Mouse (Mus musculus) 3134 (cell line): Measurements from ENCODE around the gene Hmga1.

Experiments used
- DNase-seq: peaks from one replicate; pipeline ENCODE4 v3.0.0-alpha.2; 2011; ENCODE audit warnings: low spot score; ENCODE audit not compliant: insufficient read length; ENCODE audit errors: extremely low read depth

Hmga1 gene

DNA sequence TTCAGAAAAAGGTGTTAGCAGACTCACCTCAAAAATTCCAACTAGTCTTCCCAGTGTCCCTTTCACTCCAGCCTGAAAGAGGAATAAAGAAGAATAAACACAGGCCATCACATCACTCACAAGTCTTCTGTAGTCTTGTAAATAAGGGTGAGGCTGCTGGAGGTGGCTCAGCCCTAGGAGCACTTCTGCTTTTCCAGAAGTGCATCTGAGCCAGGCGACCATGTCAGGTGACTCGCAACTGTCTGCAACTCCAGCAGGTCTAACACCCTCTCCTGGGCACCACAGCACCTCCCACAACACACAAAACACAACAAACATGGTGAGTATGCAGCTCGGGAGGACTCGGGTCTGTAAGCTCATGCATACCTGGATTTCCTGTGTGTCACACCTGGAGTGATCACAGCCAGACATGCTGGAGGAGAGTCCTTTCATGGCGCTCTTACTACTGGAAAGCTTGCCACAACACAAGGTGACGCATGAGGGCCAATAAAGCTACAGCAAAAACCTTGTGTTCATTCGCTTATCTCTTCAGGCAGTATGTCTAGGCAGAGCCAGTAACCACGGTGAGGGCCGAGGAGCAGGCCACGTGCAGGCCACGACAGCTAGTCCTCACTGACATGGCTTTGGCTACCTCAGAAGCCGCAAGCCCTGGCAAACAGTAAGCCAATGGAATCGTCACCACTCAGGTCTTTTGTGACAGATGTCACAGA, 27.0 kb downstream of the Hmga1 start:
- DNase-seq: no peak

DNA sequence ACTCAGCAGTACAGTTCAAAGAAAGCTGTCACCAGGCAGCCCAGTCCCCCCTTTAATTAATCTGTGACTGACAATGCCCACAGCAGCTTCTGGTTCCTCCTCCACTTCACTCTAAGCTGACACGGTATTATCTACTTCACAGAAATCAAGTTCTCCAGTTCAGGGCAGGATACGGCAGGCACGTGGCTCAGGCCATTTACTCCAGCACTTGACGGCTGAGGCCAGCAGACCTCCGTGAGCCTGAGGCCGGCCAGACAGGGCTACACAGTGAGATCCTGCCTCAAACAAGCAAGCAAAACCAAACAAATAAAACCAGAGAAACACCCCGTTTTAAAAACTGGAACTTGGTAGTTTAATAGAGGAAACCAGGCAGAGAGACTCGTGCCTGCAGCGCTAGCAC, 30.4 kb downstream of the Hmga1 start:
- DNase-seq: no peak

DNA sequence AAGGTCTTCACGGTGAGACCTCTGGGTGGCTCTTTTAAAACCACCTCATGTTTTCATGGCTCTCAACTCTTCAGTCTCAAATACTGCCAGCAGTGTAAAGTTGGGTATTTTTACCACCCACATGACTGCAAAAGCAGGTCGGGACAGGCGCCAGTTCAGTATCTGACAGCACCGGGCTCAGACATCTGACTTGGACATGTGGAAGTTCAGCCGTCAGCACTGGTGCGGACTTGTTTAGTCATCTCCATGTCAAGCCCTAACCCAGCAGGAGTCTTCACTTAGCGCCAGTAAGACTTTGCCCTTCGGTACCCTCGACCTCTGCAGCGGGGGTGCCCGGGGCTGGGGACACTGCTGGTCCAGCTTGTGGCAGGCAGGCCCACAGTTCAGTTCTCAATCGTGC, 31.0 kb downstream of the Hmga1 start:
- DNase-seq: no peak

DNA sequence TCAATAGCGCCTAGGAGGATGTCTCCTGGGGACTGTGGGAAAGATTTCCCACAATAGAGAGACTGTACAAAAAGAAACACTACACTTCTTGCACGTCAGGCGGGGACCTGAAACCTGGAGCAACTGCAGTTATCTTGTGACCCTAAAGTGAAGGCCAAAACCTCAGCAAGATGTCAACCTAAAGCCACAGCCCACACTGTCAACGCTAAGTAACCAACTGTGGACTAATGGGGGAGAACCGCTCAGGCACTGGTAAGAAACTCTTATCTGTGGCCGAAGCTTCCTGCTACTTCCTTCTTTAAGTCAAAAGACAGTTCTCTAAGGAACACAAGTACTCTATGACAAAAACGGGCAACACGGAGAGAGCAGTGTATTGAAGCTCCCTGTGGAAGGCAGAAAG, 31.9 kb downstream of the Hmga1 start:
- DNase-seq: no peak

DNA sequence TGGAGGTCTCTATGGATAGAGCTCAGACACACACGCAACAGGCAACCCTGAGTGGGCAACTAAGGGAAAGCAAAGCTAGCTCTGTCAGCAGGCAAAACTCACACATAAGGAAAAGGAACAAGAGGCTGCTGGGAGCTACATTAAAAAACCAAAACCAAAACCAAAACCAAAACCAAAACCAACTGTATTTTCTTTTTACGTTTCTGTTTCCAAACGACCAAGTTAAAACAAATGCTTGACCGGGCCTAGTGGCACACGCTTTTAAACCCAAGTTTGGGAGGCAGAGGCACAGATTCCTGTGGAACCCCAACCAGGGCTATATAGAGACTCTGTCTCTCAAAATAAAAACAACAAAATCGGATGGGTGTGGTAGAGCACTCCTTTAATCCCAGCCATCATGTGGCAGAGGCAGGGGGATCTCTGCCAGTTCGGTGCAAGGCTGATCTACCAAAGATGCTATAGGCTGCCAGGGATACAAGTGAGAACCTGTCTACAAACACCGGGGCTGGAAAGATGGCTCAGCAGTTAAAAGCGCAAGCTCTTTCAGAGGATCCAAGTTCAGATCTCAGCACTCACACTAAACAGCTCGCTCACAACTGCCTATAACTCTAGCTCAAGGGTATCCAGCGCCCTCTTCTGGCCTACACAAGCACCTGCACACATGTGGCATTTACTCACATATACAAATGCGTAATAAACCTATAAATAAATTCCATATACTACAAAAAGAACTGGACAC, 35.7 kb downstream of the Hmga1 start:
- DNase-seq: no peak

DNA sequence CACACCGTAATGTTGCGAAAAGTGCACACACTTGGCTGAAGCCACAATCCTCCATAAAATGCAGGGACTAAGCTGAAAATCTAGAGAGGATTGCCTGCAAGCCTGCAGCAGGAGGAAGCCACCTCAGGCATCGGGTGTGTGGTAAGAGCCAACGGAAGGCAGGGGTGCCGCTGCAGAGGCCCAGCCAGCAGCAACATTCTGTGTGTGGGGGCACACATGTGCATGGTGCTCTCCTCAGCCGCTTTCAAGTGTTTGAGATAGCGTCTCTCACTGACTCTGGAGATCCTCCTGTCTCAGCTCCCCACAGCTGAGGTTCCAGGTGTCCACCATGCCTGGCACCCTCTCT, 36.2 kb downstream of the Hmga1 start:
- no peak for DNase-seq

DNA sequence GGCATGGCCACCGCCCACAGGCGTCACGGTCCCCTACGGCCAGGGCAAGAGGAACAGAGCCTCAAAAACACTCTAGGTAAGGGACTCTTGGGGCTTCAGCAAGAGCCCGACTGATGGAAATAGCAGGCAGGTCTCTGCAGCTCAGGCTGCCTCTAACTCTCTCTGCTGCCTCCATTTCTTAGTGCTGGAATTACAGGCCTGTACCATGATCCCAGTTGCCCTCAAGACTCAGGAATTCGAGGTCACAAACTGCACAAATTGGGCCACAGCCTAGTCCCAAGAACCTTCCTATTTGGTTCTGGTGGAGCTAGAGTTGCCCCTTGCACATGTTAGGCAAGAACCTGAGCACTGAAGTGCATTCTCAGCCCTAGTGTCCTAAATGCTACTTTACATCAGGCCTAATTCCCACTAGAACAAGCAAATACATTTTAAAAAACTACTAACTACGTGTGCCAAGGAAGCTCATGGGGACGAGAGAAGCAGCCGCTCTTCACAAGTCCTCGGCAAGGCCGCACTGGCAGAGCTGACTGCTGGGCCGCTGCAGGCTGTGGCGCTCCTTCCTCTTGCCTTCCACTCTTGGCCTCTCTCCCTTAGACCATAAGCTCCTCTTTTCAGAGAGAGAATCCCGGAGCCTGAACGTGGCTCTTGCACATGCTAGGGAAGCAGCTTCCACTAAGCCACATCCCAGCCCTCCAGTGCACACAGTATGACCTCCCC, 39.5 kb downstream of the Hmga1 start:
- no peak for DNase-seq

DNA sequence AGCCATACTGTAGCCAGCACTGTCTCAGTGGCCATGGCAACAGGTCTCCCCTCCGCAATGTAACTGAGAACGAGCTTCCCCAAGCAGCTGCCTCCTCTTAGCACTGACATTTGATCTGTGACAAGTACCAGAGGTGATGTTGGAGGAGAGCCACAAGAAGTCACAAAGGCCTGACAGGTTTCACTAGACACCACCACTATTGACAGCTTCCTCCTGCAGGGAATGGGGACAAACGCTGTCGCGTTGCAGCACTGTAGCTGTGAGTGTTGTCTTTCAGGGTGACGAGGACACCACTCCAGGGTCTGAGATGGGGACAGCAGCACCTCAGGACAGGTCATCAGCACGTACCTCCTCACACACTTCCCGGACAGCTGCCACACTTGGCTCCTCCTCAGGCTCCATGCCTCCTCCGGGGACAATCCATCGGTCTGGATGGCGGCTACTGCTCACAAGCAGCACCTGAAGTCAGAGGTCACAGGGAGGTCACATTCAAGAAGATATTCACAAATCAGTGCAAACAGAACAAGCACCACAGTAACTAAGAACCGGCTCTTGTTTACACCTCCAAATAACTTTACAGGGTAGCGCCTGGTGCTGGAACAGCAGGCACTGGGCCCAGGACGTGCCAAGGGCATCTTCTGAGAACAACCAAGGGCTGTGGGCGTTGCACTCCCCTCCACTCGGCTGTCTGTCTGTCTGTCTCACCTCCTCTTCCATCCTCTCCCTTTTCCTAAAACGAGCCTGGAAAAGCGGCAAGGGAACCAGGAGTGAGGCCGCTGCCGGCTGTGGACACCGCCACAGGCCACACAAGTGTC, 40.3 kb downstream of the Hmga1 start:
- DNase-seq: no peak

DNA sequence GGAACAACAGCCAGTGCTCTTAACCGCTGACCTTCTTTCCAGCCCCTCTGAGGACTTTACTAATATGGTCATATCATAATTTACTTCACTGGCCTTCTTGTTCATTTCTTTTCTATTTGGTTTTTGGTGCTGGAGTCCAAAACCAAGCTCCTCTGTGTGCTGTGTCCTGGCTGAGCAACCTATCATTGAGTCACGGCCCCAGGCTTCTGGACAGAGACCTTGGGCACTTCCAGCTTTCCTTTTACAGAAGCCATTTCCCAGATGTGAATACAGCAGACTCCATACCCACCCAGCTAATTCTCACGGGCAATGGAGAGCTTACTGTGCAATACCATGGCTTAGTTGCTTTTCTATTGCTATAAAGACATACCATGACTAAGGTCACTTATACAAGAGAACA, 44.0 kb downstream of the Hmga1 start:
- DNase-seq: no peak

DNA sequence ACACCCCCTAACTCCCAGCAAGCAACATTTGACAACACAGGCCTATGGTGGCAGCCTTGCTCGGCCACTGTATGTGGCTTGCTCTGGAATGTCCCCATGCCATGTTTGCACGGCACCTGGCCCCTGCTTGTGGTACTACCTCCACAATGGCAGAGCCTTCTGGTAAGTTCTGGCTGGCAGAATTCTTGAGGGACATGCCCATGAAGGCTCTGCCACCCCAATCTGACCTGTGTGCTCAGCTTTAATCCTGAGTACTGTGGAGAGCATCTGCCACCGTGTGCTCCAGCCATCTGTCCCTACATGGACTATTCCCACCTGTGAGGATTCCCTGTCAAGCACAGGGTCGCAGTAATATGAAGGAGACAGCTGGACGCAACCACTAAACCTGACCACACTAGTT, 44.6 kb downstream of the Hmga1 start:
- no peak for DNase-seq

DNA sequence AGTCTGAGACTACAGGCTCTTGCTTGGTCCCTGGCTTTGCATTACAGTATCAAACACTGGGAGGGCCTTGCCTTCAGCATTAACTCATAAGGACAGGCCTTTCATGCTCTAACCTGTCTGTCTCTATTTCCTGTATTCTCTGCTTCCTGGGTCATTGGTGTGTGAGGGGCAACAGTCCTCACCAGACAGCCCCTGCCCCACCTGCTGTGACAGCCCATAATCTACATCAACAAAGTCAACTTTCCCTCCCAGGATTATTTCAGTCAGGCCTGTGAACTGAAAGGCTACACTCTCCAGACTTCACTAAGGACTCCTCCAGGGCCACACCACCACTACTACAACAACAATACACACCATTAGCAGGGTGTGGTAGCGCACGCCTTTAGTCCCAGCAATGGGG, 46.7 kb downstream of the Hmga1 start:
- DNase-seq: no peak

DNA sequence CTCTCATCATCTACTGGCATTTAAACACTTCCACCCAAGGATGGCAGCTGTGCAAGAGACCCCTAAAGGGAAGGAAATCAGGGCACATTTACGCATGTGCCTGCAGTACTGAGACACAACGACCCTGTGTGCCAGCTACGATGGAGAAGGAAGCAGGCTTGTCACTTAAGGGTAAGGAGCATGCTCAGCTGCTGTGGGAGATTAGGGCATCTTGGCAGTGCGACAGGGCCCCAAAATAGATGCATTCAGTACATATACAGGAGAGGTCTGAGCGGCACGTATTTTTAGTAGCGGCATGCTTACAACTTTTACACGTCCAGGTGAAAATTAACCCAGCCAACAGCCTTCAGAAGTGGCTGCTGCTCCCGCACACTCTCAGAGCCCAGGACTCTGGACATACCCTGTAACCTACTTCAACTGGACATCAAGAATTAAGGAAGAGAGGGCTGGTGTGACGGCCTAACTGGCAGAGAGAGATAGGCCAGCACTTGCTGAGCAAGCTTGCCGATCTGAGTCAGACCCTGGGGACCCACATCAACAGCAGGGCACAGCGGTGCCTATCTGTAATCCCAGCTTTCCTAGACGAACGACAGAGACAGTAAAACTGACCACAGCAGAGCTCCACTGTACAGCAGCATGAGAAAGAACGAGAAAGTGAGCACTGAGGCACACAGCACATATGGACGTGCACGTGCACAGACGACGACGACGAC, 47.4 kb downstream of the Hmga1 start:
- DNase-seq: no peak

DNA sequence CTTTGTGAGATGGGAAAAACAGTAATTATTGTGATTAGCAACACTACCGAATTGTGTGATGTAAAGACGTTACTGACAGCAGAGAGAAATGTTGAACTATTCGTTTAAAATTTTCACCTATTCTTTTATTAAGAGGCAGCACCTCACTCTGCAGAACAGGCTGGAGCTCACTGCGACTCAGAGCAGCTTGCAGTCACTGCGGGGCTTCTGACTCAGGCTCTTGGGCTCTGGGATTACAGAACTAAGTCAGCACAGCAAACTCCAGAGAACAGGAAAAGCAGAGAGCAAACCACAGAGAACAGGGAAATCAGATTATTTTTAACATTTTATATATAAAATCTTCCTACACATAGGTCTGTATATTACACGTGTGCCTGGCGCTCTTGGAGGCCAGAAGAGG, 53.3 kb downstream of the Hmga1 start:
- DNase-seq: no peak

DNA sequence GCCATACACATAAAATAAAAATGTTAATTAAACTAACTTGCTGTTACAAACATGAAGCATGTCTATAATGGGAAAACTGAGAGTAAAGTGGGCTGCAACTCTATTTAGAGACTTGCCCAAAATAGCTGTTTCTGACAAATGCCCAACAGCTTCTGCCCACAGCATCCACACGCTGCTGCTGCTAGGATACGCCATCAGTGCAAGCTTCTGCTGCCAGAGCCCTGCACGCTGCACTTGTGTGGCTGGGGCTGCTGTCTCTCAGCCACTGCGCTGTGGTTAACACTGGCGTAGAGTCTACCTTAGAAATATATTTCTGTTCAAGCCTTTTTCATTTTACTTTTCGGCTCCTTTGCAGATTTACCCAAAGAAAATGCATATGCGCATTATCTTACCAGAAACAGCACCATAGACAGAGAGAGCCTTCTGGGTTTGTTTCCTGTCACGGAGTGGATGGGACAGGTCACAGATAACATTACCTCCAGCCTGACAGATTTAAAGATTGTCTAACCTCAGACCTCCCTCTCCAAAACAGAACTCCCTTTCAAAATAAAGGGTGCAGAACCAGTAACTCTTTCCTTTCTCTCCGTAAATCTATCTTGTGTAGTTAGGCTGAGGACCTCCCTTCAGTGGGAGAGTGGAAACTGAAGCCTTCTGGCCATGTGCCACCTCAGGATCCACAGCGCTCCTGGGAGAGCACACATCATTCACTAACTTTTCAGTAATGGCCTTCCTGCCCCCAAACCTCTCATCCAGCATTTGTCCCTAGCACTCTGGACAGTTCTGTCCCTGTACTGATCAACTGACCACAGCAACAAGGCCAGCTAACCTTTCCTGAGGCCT, 54.6 kb downstream of the Hmga1 start:
- DNase-seq: no peak

DNA sequence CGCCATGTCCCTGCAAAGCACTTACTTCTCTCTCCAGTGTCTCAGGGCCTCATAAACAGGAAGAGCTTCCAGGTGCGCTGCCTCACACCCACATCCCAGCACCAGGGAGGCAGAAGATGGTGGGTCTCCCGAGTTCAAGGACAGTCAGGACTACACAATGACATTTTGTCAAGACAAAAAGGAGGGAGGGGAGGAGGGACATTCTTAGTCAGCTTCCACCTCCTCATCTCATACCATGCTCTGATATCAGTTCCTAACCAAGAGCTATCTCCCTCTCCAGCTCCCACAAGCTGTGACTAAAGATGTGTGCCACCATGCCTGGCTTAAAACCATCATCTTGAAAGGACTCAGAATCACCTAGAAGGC, 55.2 kb downstream of the Hmga1 start:
- no peak for DNase-seq

DNA sequence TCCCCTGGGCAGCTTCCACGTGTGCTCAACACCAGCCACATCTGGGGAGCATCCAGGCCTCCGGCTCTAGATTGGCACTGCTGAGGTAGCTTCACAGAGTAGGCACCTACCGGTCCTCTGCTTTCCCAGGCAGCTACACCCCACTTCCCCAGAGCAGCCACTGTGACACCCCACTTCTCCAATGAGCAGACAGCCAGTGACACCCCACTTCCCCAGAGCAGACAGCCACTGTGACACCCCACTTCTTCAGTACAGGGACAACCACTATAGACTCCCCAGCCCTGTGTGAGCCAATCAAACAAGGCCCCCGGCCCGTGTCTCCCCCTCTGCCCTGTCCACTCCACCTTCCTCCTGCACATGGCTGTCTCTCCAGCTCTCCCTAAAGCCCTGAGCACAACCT, 55.7 kb downstream of the Hmga1 start:
- DNase-seq: no peak

DNA sequence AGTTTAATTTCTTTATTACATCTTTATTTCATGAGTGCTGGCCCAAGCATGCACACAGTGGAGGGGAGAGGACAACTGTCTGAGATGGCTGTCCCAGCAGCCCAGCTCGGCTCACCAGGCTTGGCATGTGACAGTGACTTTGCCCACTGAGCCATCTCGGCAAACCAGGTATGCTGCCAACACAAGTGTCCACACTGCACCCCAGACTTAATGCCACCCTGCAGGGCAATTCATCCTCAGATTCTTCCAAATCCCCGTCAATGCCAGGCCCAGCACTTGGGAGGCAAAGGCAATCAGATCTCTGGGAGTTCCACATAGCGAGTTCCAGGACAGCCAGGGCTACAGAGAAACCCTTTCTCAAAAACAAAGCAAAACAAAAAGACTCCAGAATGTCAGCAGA, 56.7 kb downstream of the Hmga1 start:
- DNase-seq: no peak
